Mouse (Mus musculus): ENCODE measurements at regions not wholly inside any gene's neighbourhood (a gene's known extent, or its start where the extent isn't known, plus 50 kb on each side); places are given as distances from the start of the nearest gene placed in this dataset.

- no peak for DNase-seq
Observed at GRCm38 (mm10) chr12:71578912-71579311, 252.0 kb upstream of the Daam1 start.

- no peak for DNase-seq
Observed at GRCm38 (mm10) chr12:71580532-71581290, 250.2 kb upstream of the Daam1 start.

GRCm38 (mm10) chr12:71584618-71585017 is 246.3 kb upstream of the Daam1 start:
- DNase-seq: no peak

GRCm38 (mm10) chr12:71598641-71599040 is 232.2 kb upstream of the Daam1 start:
- no peak for DNase-seq

- DNase-seq: no peak
Observed at GRCm38 (mm10) chr12:71601091-71601690, 229.7 kb upstream of the Daam1 start.

- DNase-seq: peak; percentile 20
Observed at GRCm38 (mm10) chr12:71603136-71603535, 227.7 kb upstream of the Daam1 start.

- DNase-seq: no peak
Observed at GRCm38 (mm10) chr12:71606366-71606765, 224.5 kb upstream of the Daam1 start.

- no peak for DNase-seq
Observed at GRCm38 (mm10) chr12:71607966-71608365, 222.9 kb upstream of the Daam1 start.

- no peak for DNase-seq
Observed at GRCm38 (mm10) chr12:71613326-71613725, 217.6 kb upstream of the Daam1 start.

- DNase-seq: no peak
Observed at GRCm38 (mm10) chr12:71614945-71615344, 215.9 kb upstream of the Daam1 start.

- DNase-seq: no peak
Observed at GRCm38 (mm10) chr12:71615383-71615782, 215.5 kb upstream of the Daam1 start.

GRCm38 (mm10) chr12:71616121-71616520 is 214.8 kb upstream of the Daam1 start:
- DNase-seq: no peak

- no peak for DNase-seq
Observed at GRCm38 (mm10) chr12:71618466-71618865, 212.4 kb upstream of the Daam1 start.

GRCm38 (mm10) chr12:71618956-71619355 is 211.9 kb upstream of the Daam1 start:
- DNase-seq: no peak

GRCm38 (mm10) chr12:71619561-71619960 is 211.3 kb upstream of the Daam1 start:
- no peak for DNase-seq

- DNase-seq: no peak
Observed at GRCm38 (mm10) chr12:71621542-71621941, 209.3 kb upstream of the Daam1 start.

GRCm38 (mm10) chr12:71622761-71623160 is 208.1 kb upstream of the Daam1 start:
- no peak for DNase-seq

- DNase-seq: no peak
Observed at GRCm38 (mm10) chr12:71623271-71623670, 207.6 kb upstream of the Daam1 start.

- DNase-seq: peak; percentile 56
Observed at GRCm38 (mm10) chr12:71624076-71624475, 206.8 kb upstream of the Daam1 start.

GRCm38 (mm10) chr12:71624676-71625075 is 206.2 kb upstream of the Daam1 start:
- DNase-seq: no peak

GRCm38 (mm10) chr12:71625115-71625514 is 205.8 kb upstream of the Daam1 start:
- DNase-seq: no peak

- no peak for DNase-seq
Observed at GRCm38 (mm10) chr12:71626801-71627200, 204.1 kb upstream of the Daam1 start.

GRCm38 (mm10) chr12:71627421-71628339 is 203.2 kb upstream of the Daam1 start:
- DNase-seq: no peak

GRCm38 (mm10) chr12:71628340-71628738 is 202.5 kb upstream of the Daam1 start:
- DNase-seq: no peak

Measured in cerebellum, adult 11-12 months (tissue).